Mouse (Mus musculus) C2C12 (cell line): ENCODE data around the gene RPS10-NUDT3. TPM values are rescaled to one million over a fixed set of nuclear protein-coding genes. Genes with fewer than 3 reads are reported as not detected.

Experiments
- H3K27me3 ChIP-seq: one replicate; pipeline ENCODE4 v1.6.1; 2011; ENCODE audit not compliant: control insufficient read depth, insufficient read depth, insufficient read length
- H3K36me3 ChIP-seq: one replicate; pipeline ENCODE4 v1.6.1; 2011; ENCODE audit not compliant: control insufficient read depth, insufficient read depth
- H3K4me3 ChIP-seq: one replicate; pipeline ENCODE4 v1.5.1; 2011; ENCODE audit warnings: mild to moderate bottlenecking, control low read depth; ENCODE audit not compliant: poor library complexity, insufficient read depth, severe bottlenecking
- H3K79me2 ChIP-seq: one replicate; pipeline ENCODE4 v1.6.1; 2011; ENCODE audit not compliant: control insufficient read depth, insufficient read depth
- H3K79me3 ChIP-seq: one replicate; pipeline ENCODE4 v1.6.1; 2011; ENCODE audit warnings: low read depth, control low read depth
- H3ac ChIP-seq: one replicate; pipeline ENCODE3; 2011; ENCODE audit warnings: low read depth; ENCODE audit not compliant: control insufficient read depth, insufficient read length
- CEBPB ChIP-seq: IDR thresholded peaks from one replicate; pipeline ENCODE4 v1.6.1; 2011; ENCODE audit warnings: low read depth, mild to moderate bottlenecking, control low read depth, moderate library complexity
- CTCF ChIP-seq: IDR thresholded peaks from one replicate; pipeline ENCODE4 v1.5.1; 2011; ENCODE audit not compliant: control insufficient read depth, insufficient read depth, insufficient read length
- FOSL1 ChIP-seq: IDR thresholded peaks from one replicate; pipeline ENCODE4 v1.8.0; 2011; ENCODE audit warnings: mild to moderate bottlenecking, low read length; ENCODE audit not compliant: poor library complexity, insufficient read depth, severe bottlenecking
- MAX ChIP-seq: IDR thresholded peaks from one replicate; pipeline ENCODE4 v1.6.1; 2011; ENCODE audit warnings: mild to moderate bottlenecking, control low read depth
- MYOD1 ChIP-seq: IDR thresholded peaks from one replicate; pipeline ENCODE4 v1.6.1; 2011; ENCODE audit warnings: low read depth; ENCODE audit not compliant: control insufficient read depth, insufficient read length
- MYOG ChIP-seq: IDR thresholded peaks from one replicate; pipeline ENCODE4 v1.6.1; 2011; ENCODE audit not compliant: control insufficient read depth, insufficient read length; ENCODE audit errors: extremely low read depth
- USF1 ChIP-seq: IDR thresholded peaks from one replicate; pipeline ENCODE4 v1.6.1; 2011; ENCODE audit warnings: low read depth, mild to moderate bottlenecking, control low read depth, moderate library complexity
- polyA plus RNA-seq: library from polyadenylated mRNA; unstranded; fragments of >200 nt; fragmentation: generic; extraction: Trizol; gene quantifications from one replicate; pipeline ENCODE4 v1.2.1, GENCODE M21; 2012; ENCODE audit warnings: missing spikeins

Gene RPS10-NUDT3
- polyA plus RNA-seq, 1 experiment: not detected

DNA sequence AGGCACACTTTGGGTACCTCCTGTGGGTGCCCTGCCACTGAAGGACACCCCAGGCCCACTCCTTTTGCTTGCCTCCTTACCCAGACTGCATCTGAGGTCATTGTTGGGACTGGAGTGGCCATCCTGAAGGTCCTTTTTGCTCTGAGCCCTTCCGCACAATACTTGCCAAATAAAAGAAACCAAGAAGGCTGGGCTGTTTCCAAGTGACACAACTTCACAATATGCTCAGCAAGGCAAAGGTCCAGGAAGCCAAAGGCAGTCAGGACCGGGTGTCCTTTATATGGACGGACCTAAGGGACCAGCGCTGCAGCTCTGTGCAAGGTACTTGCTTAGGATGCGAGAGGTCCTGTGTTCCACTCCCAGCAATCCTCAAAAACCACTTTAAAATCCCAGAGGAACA, 66.8 kb downstream of the RPS10-NUDT3 start:
- Histone ChIP-seq H3K4me3 (no peak overlapping the region), H3K79me3 (no peaks in the 10 kb centered on the region), H3K27me3 (no peaks in the 10 kb centered on the region), H3K79me2 (peaks cover 5% of the 10 kb centered on the region), H3K36me3 (peaks cover 5% of the 10 kb centered on the region), H3ac (no peak overlapping the region)
- TF ChIP-seq CTCF (no peak), USF1 (no peak), MYOD1 (no peak), MYOG (no peak), CEBPB (no peak), MAX (no peak), FOSL1 (no peak)

DNA sequence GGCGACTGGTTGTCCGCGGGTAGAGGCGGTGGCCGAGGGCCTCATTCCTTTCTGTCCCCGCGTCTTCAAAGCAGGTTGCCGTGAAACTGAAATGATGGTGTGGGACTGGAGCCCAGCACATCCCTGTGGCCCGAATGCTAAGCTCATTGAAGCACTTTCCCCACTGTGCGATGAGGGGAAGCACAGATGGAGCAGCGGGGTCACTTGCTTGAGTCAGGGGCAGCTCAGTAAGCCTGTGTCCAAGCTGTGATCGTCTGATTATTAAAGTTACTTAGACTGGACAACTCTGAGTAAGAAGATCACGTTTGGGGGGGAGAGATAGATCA, 69.1 kb downstream of the RPS10-NUDT3 start:
- no peak for TF ChIP-seq CEBPB
- no peak for TF ChIP-seq FOSL1
- no peak for TF ChIP-seq USF1
- TF ChIP-seq MAX: no peak
- TF ChIP-seq MYOG: no peak
- no peak for TF ChIP-seq CTCF
- TF ChIP-seq MYOD1: no peak
- Histone ChIP-seq H3ac (peak overlapping the region; percentile 82), H3K27me3 (no peaks in the 10 kb centered on the region), H3K79me2 (peaks cover 10% of the 10 kb centered on the region), H3K36me3 (peaks cover 5% of the 10 kb centered on the region), H3K4me3 (peak overlapping the region; percentile 30), H3K79me3 (no peaks in the 10 kb centered on the region)

DNA sequence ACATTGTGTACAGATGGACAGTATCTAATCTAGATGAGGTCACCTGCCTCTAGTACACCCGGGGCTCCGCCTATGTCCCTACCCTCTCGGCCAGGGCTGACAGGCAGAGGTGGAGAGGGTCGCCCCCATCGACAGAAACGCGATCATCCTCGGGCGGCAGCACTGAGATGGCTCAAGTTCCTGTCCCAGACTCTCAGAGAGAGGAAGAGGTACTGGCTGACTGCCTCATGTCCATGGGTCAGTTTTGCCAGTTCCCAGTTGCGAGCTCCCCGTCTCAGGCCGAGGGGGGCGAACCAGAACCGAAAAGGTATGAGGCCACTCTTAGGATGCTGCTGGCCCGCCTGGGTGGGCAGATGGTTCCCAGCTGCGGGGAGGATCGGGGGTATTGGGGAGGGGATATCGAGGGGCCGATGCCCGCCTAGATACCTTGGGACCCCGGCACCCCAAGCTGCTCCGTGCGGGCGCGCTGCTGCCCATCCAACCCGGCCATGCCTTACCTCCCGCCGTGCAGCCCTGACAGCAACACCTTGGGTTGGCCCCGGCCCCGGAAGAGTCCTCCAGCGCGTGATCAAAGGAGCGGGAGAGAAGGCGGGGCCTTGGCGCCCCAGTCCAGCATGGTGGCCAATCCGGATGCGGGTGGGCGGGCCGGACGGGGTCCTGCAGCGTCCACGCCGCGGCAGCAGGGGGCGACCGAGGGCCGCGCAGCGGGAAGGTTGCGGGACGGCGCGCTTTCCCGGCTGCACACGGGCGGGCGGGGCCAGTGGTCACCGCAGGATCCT, 69.7 kb downstream of the RPS10-NUDT3 start, which contains the start of gene AI413582:
AI413582 (minus strand) TSS at position 594 of the 779 bp plus-strand sequence.
- Histone ChIP-seq H3K27me3 (no peaks in the 10 kb centered on the region), H3K79me3 (peaks cover 3% of the 10 kb centered on the region), H3K36me3 (peaks cover 5% of the 10 kb centered on the region), H3K79me2 (peaks cover 15% of the 10 kb centered on the region), H3K4me3 (peak within 1 kb of the TSS; percentile 55), H3ac (peak within 1 kb of the TSS; percentile 82)
- TF ChIP-seq USF1 (peak; percentile 56), CTCF (peak; percentile 99), MAX (no peak)

DNA sequence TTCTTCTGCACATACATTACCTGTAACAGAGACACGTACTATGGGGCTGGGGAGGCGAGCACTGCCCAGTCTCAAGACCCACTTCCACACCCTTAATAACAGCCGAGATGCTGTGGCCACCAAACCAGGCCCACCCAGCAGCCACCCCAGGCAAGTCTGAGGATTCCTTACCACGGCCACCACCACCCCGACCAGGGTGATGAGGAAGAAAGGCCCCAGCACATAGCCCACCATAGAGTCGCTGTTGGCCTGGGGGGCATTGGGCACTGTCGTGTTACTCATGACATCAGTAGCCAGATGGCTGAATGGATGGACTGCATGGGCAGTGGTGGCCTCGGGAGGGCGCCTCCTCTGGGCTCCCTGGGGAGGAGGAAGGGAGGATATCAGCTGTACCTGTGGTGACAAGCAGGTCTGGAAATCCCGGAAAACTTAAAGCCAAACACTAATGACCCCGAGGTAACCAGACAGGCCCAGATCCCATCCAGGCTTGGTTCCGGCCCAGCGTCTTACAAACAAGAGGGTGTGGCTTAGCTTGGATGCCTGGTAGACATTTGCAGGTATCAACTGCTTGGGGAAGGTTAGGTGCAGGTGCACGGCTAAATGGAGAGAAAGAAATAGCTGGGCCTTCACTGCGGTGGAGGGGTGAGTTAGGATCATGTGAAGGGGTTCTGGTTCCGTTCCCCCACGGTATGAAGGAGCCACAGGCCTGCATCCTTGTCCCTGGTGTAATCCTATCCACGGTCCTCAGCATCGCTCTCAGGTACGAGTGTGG, 70.4 kb downstream of the RPS10-NUDT3 start:
- no peak for TF ChIP-seq USF1
- TF ChIP-seq FOSL1: no peak
- TF ChIP-seq MYOG: no peak
- TF ChIP-seq MAX: no peak
- no peak for TF ChIP-seq MYOD1
- TF ChIP-seq CEBPB: no peak
- no peak for TF ChIP-seq CTCF
- peak overlapping the region; percentile 55 for H3K4me3 ChIP-seq
- peak overlapping the region; percentile 55 for H3ac ChIP-seq
- H3K79me3 ChIP-seq: peaks cover 11% of the 10 kb centered on the region
- H3K36me3 ChIP-seq: peaks cover 12% of the 10 kb centered on the region
- H3K27me3 ChIP-seq: no peaks in the 10 kb centered on the region
- peaks cover 23% of the 10 kb centered on the region for H3K79me2 ChIP-seq

DNA sequence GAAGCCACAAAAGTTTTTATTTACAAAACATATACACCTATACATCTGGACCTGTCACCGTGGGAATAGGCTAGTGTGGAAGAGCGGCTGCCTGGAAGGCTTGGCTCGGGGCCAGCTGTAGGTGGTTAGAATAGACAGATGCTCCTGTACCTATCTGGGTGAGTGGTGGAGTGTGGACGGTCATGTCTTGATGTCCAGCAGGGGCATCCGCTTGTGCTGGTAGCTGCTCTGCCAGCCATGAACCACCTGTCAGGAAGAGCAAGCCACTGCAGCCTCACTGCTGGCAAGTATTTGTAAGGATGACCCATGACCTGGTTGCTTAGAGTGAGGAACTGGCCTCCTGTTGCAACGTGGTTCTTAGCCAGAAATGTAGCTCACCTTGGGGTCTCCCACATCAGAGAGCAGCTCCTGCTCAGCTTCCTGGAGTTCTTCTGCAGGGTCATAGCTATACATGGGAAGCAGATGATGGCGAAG, 71.2 kb downstream of the RPS10-NUDT3 start:
- Histone ChIP-seq H3K79me3 (peaks cover 17% of the 10 kb centered on the region), H3K27me3 (no peaks in the 10 kb centered on the region), H3K79me2 (peaks cover 31% of the 10 kb centered on the region), H3K4me3 (no peak overlapping the region), H3K36me3 (peaks cover 12% of the 10 kb centered on the region), H3ac (peak overlapping the region; percentile 4)
- TF ChIP-seq MYOG: no peak
- no peak for TF ChIP-seq USF1
- TF ChIP-seq CTCF: no peak
- no peak for TF ChIP-seq MYOD1
- TF ChIP-seq FOSL1: no peak
- TF ChIP-seq MAX: no peak
- TF ChIP-seq CEBPB: no peak
